Mouse (Mus musculus) brain, embryonic 14.5 days (tissue): ENCODE measurements around the gene Icam2.

ENCODE experiments used
- CTCF ChIP-seq: fragments of 200-500 bp; IDR thresholded peaks from 2 replicates; pipeline ENCODE4 v1.5.1; 2012; ENCODE audit warnings: inconsistent platforms, mild to moderate bottlenecking, moderate library complexity, borderline replicate concordance; ENCODE audit not compliant: insufficient read depth, insufficient read length; ENCODE audit errors: extremely low read depth
- POLR2A ChIP-seq: fragments of 200-500 bp; IDR thresholded peaks from 2 replicates; pipeline ENCODE4 v1.6.1; 2012; ENCODE audit warnings: mild to moderate bottlenecking, inconsistent platforms, borderline replicate concordance; ENCODE audit not compliant: poor library complexity, insufficient read depth, insufficient read length, severe bottlenecking; ENCODE audit errors: extremely low read depth

DNA sequence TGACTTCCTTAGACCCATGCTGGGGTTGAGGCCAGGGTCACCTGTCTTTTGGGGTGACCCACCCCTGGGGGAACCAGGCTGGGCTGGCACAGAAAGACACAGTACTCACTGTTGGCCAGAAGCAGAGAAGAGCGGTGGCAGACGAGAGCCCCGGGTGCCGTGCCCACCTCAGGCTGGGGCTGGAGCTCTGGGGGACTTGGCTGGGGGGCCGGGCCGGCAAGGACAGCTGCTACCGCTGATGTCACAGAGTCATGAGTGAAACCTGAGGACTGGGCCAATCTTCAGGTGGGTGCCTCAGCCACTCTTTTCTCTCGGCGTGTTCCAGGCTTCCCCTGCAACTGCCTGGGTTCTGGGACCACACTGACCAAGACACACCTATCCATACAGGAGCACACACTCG is 22.5 kb downstream of the Icam2 start, which contains the start of gene Prr29:
- TF ChIP-seq CTCF: no peak
- no peak for TF ChIP-seq POLR2A
